Mouse (Mus musculus): ENCODE data around the gene Gdpd3. TPM values are rescaled to one million over a fixed set of nuclear protein-coding genes. Genes with fewer than 3 reads are reported as not detected.

Gene Gdpd3
- polyA plus RNA-seq (2012; rRNA removed), result 12.6 and 14.1 TPM in 2 replicates

DNA sequence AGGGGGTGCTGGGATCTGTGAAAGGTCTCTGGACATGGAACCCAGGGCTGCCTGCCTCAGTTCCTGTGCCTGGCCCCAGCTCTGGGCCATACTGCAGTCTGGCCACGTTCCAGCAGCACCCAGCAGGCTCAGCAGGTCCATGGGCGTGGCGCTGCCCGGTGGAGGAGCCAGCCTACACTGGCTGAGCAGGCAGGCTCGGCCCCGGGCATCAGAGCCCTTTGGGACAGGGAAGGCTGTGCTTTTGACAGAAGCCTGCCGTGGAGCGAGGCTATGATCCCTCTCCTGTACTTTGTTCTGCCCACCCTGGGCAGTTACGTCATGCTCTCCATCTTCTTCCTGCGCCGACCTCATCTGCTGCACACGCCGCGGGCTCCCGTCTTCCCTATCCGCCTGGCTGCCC lies at the start of gene Gdpd3:
Gdpd3 (plus strand) TSS at position 134 of the 400 bp plus-strand sequence.

DNA sequence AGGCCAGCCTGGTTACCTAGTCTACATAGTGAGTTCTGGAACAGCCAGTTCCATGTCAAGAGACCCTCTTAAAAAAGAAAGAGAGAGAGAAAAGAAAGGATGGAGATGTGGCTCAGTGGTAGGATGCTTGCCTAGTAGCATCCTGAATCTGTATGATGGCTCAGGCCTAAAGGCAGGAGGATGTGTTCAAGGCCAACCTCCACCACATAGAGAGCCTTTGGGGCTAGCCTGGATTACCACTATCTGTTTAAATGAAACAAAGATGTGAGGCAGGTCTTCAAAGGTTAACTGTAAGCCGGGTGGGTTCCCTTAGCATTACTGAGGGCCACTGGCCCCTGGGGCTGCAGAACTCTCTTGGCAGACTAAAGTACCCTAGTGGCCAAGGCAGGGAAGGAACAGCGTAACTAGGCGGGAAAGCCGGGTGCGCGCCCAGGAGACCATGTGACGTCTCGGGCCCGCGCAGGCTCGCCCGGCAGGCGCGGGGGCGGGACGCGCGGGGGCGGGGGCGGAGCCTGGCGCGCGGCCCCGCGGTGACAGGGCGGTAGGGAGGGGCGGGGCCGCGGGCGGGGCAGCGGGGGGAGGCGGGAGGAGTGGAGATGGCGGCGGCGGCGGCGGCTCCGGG lies 7.0 kb upstream of the Gdpd3 start, which contains the start of gene Mapk3:
Mapk3 (plus strand) TSS at position 552 of the 622 bp plus-strand sequence.

DNA sequence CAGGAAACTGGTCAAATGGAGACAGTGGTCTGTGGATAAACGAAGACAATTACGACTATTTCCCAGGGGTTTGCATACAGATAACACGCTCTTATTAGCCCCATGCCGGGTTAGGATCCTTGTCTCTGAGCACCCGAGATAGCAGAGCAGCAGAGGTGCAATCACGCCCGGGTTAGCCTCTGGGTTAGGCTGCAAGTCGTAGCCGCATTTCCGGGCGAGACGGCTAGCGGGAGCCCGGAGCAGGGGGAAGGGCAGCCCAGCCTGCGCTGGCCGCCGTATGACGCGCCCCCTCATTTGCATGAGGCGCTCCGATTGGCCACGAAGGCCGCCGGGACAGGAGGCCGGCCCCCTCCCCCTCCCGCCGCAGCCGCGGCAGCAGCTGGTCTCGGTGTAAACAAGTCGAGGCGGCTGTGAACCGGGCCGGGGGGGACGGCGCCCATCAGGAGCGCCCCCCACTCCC lies 10.5 kb downstream of the Gdpd3 start, which contains the start of gene Ypel3:
Ypel3 (plus strand) TSS at position 358 of the 460 bp plus-strand sequence.

DNA sequence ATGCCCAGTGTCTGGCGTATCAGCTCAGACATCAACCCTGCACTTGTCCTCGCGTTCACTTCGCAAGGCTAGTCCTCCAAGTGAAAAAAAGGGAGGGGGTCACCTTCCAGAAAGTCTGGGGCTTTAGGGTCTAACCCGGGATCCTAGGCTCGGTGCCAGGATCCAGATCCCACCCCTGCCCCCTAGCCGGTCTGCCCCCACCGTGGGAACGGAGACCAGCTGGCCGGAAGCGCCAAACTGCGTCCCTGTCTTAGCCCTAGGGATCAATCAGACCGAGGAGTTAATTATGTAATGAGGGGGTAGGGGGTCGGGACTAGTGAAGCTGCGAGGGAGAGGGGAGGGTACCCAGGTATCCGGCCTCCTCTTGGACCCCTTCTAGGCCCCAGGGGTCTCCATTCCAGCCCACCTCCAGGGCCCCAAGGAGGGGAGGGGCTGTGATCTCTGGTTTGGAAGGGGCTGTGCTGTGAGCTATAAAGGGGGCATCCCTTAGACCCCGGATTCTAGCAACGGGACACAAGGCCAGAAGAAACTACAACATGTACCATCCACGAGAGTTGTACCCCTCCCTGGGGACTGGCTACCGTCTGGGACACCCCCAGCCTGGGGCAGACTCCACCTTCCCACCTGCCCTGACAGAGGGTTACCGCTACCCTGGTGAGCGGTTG lies 15.0 kb downstream of the Gdpd3 start, which contains the start of gene Tbx6:
Tbx6 (plus strand) TSS at position 513 of the 665 bp plus-strand sequence.

DNA sequence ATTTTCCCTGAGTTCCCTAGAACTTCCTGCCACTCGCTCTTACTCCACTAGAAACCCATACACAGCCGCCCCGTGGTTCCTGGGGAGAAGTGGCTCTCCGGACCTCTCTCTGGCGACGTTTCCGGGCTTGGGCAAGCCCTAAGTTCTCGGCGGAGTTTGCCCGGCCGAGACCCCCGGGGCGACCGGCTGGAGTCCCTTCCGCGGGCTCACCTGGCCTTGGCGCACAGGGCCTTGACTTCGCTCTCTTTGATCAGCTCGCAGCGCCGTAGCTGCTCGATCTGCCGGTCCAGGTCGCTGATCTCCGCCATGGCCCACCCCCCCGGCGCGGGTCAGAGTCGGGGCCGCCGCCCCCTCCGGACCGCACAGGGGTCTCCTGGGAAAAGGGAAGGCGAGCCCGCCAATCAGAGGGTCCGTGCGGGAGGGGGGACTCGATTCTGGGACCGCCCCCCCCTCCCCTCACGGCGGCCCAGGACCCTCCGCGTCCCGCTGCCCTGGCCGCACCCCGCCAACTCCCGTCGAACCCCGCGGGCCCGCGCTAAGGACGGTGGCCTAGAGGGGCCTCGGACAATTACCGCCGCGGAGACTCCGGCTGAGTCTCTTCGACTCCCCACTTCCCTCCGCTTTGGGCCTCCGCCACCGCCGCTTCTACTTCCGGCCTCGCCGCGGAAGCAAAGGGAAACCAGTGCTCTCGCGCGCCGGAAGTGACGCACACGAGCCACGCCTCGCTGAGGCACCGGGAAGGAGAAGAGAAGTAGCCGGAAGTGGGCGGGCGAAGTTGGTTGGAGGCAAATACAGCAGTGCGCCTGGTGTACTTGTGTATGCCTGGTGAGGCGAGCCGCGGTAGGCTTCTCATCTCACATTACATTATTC lies 26.0 kb downstream of the Gdpd3 start, which contains the start of gene Ppp4c:
Ppp4c (minus strand) TSS at position 646 of the 870 bp plus-strand sequence.

DNA sequence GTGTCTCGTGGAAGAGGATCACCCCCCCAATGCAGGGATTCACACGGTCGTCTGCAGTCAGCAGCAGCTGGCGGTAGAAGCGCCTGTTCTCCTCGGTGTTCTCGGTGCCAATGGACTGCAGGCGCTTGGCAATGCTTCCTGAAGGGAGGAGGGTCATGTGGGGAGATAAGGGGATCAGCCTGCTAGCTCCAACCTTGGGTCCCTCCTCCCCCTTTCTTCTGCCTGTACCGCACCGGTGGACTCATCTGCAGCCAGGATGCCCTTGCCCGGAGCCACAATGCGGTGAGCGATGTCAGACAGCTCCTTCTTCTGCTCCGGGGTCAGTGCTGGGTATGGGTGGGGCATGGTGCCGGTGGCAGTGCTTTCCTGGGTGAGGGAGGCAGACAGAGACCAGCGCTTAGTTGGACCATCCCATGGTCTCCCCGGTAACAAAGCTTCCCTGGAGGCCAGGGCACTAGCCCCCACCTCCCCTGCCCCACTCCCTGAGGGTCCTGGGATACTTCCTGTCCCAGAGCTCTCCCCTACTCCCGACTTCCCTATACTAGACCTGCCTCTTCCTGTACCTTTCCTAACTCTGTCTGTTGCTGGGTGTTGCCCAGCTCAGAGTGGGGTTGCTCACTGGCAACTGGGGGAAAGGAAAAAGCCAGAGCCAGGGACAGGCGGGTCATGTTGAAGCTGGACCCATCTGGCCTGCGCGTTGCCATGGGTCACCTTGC lies 31.4 kb downstream of the Gdpd3 start, which contains the start of gene Fam57b:
Fam57b (plus strand) TSS at position 258 of the 716 bp plus-strand sequence.

Other genes starting within 250 kb of the Gdpd3 start
- gene Eif3c, start 199.9 kb upstream of the Gdpd3 start, polyA plus RNA-seq (2012; rRNA removed), result 57.5 and 61.4 TPM in 2 replicates
- 1.5 and 3.4 TPM in 2 replicates for gene Apobr, start 181.4 kb upstream of the Gdpd3 start, polyA plus RNA-seq (2012; rRNA removed)
- 36.6 and 38.8 TPM in 2 replicates for gene Cln3, start 180.5 kb upstream of the Gdpd3 start, polyA plus RNA-seq (2012; rRNA removed)
- gene Il27, start 171.4 kb upstream of the Gdpd3 start, polyA plus RNA-seq (2012; rRNA removed), result 0.12 TPM in 1 of 2 replicates, not detected in the other
- 21.6 and 37.2 TPM in 2 replicates for gene Nupr1, start 135.5 kb upstream of the Gdpd3 start, polyA plus RNA-seq (2012; rRNA removed)
- 35.5 and 43.7 TPM in 2 replicates for gene Sgf29, start 117.0 kb upstream of the Gdpd3 start, polyA plus RNA-seq (2012; rRNA removed)
- 3.5 and 5.1 TPM in 2 replicates for gene Sult1a1, start 89.9 kb upstream of the Gdpd3 start, polyA plus RNA-seq (2012; rRNA removed)
- 26.1 and 37.1 TPM in 2 replicates for gene Bola2, start 70.9 kb upstream of the Gdpd3 start, polyA plus RNA-seq (2012; rRNA removed)
- gene Slx1b, start 70.5 kb upstream of the Gdpd3 start, polyA plus RNA-seq (2012; rRNA removed), result 8.4 and 8.8 TPM in 2 replicates
- gene Coro1a, start 58.5 kb upstream of the Gdpd3 start, polyA plus RNA-seq (2012; rRNA removed), result 21.9 and 41.2 TPM in 2 replicates
- gene Mapk3, start 6.7 kb upstream of the Gdpd3 start, polyA plus RNA-seq (2012; rRNA removed), result 242 and 263 TPM in 2 replicates
- gene Ypel3, start 10.6 kb downstream of the Gdpd3 start, polyA plus RNA-seq (2012; rRNA removed), result 169 and 334 TPM in 2 replicates
- gene Tbx6, start 15.1 kb downstream of the Gdpd3 start, polyA plus RNA-seq (2012; rRNA removed), result 2.0 and 2.5 TPM in 2 replicates
- gene Ppp4c, start 26.2 kb downstream of the Gdpd3 start, polyA plus RNA-seq (2012; rRNA removed), result 74.8 and 85.0 TPM in 2 replicates
- gene Fam57b, start 31.3 kb downstream of the Gdpd3 start, polyA plus RNA-seq (2012; rRNA removed), result 3.8 and 6.7 TPM in 2 replicates
- gene 4930451I11Rik, start 65.3 kb downstream of the Gdpd3 start, polyA plus RNA-seq (2012; rRNA removed), result not detected in 2 replicates
- 0.08 TPM in 1 of 2 replicates, not detected in the other for gene Doc2a, start 81.1 kb downstream of the Gdpd3 start, polyA plus RNA-seq (2012; rRNA removed)
- gene Hirip3, start 95.6 kb downstream of the Gdpd3 start, polyA plus RNA-seq (2012; rRNA removed), result 2.2 and 2.3 TPM in 2 replicates
- gene Ino80e, start 96.0 kb downstream of the Gdpd3 start, polyA plus RNA-seq (2012; rRNA removed), result 26.9 and 34.5 TPM in 2 replicates
- 47.4 and 49.6 TPM in 2 replicates for gene Taok2, start 118.4 kb downstream of the Gdpd3 start, polyA plus RNA-seq (2012; rRNA removed)
- gene Tmem219, start 156.6 kb downstream of the Gdpd3 start, polyA plus RNA-seq (2012; rRNA removed), result 97.1 and 106 TPM in 2 replicates
- gene Kctd13, start 162.5 kb downstream of the Gdpd3 start, polyA plus RNA-seq (2012; rRNA removed), result 7.3 and 9.2 TPM in 2 replicates
- gene Asphd1, start 183.2 kb downstream of the Gdpd3 start, polyA plus RNA-seq (2012; rRNA removed), result 0.21 and 0.94 TPM in 2 replicates
- 1.9 and 2.3 TPM in 2 replicates for gene Sez6l2, start 184.2 kb downstream of the Gdpd3 start, polyA plus RNA-seq (2012; rRNA removed)
- gene Cdipt, start 209.6 kb downstream of the Gdpd3 start, polyA plus RNA-seq (2012; rRNA removed), result 150 and 159 TPM in 2 replicates
- gene Cdiptos, start 209.8 kb downstream of the Gdpd3 start, polyA plus RNA-seq (2012; rRNA removed), result 0.08 TPM in 1 of 2 replicates, not detected in the other
- 67.5 and 90.5 TPM in 2 replicates for gene Mvp, start 248.3 kb downstream of the Gdpd3 start, polyA plus RNA-seq (2012; rRNA removed)